Mouse (Mus musculus): Measurements from ENCODE around the gene Ldb2. TPM values are rescaled to one million over a fixed set of nuclear protein-coding genes. Genes with fewer than 3 reads are reported as not detected.

Gene Ldb2
- polyA plus RNA-seq (2012; rRNA removed; ENCODE audit: low replicate concordance), result 20.8 and 39.2 TPM in 2 replicates

DNA sequence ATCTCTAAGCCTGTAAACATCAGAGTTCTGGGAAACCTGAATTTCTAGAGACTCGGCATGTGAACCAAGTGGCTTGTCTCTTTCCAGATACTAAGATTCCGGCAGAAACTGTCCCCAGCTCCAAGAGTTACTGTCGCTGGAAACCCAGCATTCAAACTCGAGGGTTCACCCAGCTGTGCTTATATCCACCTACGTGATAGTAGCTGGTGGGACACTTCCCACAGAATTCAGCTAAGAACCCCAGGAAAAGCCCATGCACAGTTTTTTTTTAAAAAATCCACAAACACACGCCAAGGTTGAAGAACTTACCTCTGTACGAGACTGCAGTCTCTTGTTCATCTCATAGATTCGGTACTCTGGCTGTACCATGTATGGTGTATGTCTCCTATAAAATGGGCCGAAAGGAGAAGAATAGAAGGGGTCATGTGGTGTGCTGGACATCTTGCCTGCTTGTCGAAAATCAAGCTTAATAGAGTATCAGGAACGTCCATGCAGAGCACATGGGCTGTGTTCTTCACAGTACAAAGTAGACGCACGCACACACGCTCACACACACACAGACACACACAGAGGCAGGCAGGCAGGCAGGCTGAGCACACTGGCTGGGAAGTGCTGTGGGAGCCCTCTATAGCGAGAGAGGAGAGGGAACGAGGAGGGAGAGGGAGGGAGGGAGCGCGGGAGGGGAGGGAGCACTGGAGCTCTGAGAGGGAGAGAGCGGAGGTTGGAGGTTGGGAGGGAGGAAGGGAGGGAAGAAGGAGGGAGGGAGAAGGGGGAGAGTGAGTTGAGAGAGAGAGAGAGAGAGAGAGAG, at the start of gene Ldb2:
Gene Ldb2, minus strand, starts transcription at position 628 of the 808 bp plus-strand sequence.

